Mouse (Mus musculus) cerebellum, adult 8-10 months (tissue): ENCODE measurements around the gene Lyst.
"Not testable (repeated sequence)": the region's sequence is repeated elsewhere in the genome, so short reads cannot be mapped to it uniquely, and the experiment has no call there.

Experiments used
- DNase-seq: peaks from one replicate; pipeline ENCODE4 v3.0.0; 2022

The Lyst gene

DNA sequence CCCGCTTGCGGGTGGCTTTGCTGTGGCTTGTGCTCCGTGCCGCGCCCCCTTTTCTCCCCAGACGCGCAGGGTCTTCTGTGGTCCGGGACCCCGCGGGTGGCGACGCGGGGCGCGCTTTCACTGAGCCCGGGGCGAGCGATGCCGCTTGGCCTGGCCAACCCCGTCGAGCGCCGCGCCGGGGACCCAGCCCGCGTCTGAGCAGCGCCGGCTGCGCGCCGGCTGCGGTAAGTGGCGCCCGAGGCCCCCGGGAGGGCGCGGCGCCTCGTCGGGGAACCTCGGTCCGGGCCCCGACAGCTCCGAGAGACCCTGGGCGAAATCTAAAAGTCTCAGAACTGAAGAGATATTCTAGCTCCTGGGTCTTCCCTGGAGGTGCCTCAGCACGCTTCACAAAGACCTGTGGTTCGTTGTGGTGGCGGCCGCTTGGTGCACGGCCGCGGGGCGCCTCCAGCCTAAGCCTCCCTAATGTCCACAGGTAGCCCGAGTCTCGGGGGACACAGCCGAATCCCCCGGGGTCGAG, 194.3 kb downstream of the Lyst start:
- no peak for DNase-seq

DNA sequence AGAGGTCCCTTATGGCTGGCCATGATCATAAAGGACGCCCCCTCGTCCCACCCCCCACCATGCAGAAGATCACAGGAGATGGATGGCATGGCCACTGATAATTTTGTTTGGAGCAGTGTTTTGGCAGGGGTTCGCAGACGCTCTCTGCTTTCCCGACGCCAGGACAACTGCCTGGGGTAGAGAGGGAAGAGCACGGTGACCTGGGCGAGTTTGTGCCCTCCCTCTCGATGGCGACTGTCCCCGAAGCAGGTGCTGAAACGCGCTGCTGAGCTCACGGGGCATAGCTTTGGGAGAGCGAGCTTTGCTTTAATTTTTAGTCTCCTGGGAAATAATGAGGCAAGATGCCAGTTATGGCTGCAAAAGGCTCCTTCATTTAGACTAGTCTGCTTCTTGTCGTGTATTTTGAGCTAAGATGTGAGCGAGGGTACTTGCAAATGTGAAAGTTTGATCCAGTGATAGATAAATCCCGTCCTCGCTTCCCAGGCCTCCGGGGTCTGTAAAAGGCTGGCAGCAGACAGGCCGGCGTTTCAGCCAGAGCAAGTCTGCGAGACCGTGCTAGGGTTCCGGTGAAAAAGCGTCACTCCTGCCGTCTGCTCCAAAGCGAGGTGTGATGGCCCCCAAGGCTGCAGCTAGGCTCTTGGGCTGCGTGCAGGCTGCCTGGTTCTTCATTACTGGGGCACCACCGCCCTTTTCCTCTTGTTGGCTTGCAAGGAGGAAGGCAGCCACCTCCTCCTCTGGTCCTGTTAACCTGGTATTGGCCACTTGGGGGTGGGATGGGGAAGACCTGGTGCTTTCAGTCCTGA, 195.0 kb downstream of the Lyst start:
- DNase-seq = no peak

DNA sequence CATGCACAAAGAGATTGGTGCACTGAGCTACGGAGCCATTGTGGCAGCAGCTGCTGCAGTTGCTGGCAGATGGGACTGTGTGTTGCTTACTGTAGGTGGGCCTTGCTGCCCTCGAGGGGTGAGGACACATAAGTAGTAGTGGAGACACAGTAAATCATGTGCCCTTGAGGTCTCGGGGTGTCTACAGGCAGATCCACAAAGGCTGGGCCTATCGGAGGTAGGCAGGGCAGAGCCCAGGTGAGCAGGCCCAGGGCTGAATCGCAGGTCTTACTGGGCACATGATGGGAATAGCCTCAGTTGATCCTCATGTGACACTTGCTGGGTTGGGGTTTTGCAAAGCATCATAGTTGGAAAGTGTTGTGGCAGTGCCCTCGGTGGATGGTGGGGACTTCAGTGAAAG, 196.8 kb downstream of the Lyst start:
- no peak for DNase-seq

DNA sequence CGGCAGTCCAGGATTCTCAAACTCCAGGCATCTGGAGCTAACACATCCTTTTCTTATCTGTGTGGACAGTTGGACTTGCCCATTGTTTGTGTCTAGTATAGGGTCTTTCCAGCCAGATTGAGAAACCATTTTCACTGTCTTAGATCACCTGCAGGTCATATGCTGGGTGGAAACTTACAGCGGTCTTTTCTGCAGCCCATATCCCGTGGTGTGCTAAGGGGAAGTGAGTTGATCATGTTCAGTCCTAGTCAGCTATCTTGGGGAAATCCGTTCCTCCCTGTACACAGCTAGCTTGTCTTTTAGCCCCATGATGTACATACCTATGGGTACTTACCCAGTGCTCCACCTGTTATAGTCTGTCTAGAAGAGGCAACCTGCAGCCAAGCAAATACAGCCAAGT, 197.9 kb downstream of the Lyst start:
- no peak for DNase-seq

DNA sequence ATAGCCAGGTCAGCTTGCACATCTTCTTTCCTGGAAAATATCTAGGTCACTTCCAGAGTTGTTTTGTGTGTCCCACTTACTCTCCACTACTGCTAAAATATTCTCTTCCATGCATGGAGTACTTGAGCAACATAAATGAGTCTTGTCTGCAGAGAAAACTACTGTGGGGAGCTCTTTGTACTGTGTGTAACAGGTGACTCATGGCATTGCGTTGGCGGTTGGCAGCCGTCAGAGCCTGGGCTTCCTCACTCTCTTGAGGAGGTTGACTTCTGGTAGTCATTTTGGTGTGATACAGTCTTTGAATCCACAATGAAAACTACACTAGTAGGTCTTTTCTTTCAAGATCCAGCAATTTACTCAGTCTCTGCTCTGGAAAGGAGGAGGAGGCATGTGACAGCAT, 201.8 kb downstream of the Lyst start:
- no peak for DNase-seq

DNA sequence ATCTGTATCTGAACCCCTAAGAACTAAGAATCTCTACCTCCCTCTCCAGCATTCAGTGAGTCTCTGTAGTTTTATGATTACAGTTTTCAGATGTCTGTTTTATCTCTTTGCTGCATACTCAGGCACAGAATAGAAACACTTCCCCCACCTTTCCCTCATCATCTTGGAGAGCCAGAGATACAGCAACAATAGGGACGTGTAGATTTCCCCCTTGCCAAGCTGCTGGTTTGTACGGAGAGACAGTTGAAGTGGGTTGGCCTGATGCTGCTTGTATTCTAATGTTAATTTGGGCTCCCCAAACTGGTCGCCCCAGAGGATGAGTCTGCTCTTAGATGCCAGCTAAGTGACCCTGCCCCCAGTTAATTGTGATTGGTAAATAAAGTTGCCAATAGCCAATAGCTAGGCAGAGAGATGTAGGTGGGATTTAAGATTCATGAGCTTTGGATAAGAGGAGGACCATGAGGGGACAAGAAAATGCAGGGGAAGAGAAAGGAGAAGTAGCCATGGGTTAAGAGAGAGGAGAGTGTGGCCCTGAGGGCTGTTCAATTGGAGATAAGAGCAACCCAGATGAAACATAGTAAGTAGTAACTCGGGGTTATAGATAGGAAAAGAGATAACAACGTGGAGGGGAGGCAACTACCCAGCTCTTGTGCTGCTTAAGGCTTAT, 205.1 kb downstream of the Lyst start:
- DNase-seq = no peak

DNA sequence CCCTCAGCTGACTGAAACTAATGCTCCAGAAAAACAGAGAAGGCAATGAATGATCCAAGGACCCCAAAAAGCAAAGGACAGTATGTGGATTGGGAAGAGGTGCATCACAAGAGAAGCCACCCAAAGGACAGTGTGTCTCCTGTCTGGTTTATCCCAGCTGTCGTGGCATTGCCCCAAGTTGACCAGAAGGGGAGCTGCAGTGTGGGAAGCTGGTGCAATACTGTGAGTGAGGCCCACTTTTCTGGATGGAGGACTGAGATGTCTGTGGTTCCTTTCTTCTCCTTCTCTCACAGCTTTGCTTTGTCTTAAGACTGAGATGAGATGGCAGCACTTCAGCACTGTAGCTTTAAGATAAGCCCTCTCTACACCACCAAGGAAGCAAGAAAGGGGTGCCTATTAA, 205.9 kb downstream of the Lyst start:
- no peak for DNase-seq

DNA sequence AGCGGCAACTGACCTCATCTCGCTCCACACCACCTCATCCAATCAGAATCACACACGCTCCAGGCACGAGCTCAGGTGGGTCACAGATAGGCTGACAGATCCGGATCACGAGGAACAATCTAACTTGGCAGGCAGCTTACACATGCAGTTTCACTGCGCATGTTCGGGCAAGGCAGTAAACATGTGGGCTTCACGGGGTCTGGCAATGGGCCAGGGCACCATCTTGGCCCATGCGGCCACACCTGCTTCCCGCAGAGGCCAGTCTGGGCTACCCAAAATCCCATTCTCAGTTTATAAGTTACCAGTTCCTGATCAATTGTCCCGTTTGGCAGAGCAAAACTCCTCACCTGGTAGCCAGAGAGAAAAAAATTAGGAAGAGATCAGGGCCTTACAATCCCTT, 207.6 kb downstream of the Lyst start:
- not testable (repeated sequence) for DNase-seq

DNA sequence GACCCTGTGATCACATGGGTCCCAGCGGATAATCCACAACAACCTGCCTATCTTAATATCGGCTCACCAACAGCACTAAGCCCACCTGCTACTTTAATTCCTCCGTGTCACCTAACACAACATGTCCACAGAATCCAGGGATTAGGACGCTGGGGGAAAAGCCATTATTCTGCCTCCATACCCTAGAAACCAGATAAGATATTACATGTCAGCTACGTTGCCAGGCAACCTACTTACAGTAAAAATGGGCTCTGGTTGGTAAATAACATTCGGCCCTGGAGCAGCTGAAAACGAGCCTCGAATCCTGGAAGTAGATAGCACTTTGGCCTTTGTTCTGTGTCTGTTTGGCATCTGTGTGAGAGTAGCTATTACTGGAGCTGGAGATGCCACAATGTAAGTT, 208.6 kb downstream of the Lyst start:
- DNase-seq = no peak

DNA sequence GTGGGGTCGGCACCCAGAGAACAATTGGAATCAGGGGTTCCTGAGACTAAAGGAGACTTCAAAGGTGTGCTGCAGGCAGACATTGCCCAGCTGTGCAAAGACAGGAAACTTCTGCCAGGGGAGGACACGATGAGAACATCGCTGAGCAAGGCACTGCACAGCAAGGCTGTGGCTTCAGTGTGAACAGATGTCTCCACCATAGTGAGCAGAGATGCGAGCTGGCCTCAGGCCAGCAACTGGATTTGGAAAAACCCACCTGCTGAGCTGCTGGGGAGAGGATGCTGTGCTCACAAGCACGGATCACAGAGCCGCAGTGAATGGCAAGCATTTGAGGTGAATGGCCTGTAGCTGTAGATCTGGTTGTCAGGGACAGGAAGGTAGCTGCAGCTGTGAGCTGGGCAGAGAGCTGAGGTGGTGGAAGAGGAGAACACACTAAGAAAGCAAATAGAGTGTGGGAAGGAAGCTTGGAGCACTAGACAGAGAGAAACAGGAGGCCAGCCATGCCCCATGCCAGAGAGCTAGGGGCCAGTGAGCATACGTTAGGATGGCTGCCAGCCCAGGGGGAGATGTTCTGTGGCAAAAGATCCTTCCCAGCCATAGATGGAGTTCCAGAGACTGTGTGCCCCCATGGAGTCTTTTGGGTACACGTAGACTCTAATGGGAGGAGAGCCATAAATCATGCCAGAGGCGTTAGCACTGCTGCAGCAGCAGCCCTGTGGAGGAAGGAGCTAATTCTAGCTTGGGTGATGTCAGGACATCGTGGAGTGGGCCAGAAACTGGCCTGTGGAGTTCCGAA, 218.3 kb downstream of the Lyst start:
- no peak for DNase-seq

DNA sequence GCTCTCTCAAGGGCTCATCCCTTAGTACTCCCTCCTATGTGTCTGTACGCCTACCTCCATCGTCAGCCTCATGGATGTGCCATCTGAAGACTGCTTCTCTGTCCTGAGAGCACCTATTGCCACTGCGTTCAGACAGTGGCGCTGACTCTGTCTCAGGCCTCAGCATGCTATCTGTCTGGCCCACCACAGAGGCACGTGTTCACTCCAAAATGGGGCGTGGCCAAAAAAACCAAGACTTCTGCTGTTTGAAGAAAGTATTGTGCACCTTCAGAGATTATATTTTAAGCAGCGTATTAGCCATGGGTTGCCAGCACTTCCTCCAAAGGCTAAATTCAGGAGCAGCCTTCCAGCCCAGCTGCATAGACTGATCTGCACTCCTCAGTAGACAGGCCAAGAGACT, 220.7 kb downstream of the Lyst start:
- no peak for DNase-seq

DNA sequence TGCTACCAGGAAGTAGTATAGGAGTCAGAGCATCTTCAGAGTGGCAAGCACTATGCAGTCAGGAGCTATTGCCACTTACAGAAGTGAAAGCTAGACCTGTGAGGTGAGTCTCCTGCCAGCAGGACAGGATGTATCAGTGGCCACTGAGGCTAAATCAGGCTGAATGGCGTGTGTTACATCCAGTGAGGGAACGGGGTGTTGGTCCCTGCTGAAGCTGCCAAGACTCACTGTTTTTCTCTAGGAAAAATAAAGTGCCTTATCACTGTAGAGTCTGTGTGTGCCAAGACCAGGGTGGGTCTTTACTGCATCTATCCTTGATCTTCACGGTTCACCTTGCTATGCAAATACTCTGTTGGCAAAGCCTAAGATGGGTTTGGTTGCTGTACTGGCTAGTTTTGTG, 228.5 kb downstream of the Lyst start:
- no peak for DNase-seq

DNA sequence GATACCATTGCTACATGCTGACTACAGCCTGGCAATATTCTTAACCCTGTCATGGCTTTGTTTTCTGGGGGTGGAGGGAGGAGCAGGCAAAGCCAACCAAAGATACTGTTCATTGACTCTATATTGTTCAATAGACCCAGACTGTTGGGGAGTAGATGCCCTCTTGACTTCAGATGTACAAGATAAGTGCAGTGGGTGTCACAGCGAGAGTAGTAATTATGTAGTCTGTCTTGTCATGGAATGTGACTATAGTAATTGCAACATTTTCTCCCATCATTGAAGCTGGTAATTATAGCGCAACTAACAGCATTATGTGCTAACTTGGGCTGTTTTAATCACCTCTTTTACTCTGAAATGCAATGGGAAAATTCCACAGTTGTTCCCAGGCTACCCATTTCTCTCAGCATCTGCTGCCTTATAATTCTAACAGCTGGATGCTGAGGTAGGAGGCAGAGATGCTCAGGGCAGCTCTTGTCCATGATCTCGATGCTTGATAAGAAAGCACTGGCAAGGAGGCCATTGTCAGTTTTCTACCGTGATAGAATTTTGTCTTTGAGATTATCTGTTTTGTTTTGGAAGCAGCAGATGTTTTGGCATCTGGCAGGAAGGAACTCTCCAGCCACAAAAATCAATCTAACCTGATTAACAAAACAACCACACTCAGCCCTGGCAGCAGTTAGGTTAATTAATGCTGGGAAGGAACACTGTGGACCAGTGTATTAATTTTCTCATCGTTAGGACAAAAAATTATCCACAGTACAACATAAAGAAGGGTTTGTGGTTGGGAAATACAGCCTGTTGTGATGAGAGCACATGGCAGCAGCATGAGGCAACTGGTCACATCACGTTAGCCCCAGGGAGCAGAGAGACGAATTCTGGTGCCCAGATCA, 230.3 kb downstream of the Lyst start:
- no peak for DNase-seq

DNA sequence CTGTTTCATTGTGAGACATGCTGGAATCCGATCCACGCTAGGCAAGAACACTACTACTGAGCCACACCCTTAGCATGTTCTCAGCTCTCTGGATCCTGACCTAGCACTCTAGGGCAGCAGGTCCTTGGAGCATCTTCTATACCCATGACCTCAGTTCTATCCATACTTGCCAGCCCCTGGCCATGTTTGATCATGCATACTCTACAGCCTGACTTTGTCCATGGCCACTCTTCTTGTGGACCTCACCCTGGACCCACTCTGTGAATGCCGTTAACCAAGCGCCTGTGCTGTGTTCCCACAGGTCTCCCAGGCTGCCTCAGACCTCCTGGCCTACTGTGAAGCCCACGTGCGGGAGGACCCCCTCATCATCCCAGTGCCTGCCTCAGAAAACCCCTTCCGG, 234.7 kb downstream of the Lyst start:
- no peak for DNase-seq

DNA sequence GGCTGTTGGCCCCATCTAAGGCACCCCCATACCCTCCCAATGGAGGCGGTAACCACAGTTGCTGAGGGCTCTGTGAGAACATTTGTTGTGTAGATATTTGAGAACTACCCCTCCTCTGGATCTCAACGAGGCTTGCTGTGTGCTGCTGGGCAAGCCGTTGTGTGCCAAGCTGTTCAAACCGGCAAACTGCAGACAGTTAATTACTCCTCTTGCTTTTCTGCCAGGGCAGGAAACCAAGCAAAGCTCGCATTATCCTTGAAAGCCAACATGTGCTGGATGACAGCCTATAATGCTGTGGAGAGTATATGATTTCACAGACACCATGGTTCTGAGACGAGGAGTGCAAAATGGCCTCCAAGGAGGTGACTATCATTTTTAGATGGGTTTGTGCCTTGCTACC, 236.3 kb downstream of the Lyst start:
- no peak for DNase-seq

DNA sequence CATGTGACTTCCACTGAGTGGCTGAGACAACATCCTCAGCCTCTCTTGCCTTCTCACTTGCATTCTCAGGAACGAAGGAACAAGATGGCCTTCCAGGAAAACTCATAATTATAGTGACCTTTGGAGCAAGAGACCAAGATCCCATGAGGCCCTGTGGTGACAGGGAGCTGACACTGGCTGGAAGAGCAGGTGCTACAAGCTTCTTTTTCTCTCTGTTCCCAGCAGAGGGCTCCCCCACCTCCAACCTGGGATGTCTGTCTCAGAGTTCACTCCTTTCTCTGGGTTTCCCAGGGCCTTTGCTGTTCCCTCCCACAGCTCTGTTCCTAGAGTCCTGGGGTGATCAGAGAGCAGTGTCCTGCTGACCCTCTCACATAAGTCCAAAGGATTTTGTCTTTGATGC, 237.9 kb downstream of the Lyst start:
- no peak for DNase-seq
